8 mouse cellular contexts compared by ENCODE assay signal in genomic region chr7:141123517-141123856, GRCm38 (mm10). TPM values are rescaled to one million over a fixed set of nuclear protein-coding genes. Genes with fewer than 3 reads are reported as not detected.
DNase-seq lines count a peak whose midpoint lies in the region; ATAC-seq and TF ChIP-seq lines count a peak whose summit lies in the region.

No protein-coding gene starts in this region.

- no peak for DNase-seq in kidney, postnatal 36 days
- no peak for DNase-seq in cerebellum, adult 8-10 months
- DNase-seq in ovary, adult 18-20 months (ENCODE audit: low spot score), result no peak

- TF ChIP-seq POLR2A in bone marrow macrophage, adult 2 months (IDR thresholded peaks at IDR 0.05; ENCODE audit: borderline replicate concordance, low read depth, low read length), result 0 out of 2 replicates have a peak, but pooled peaks have one; percentile 3

- no peaks in the 10 kb centered on the region for H3K27me3 ChIP-seq in kidney, embryonic 14.5 days (ENCODE audit: control insufficient read depth, insufficient read depth, low read length)
- H3K27me3 ChIP-seq in hindbrain, embryonic 13.5 days, result no peaks in the 10 kb centered on the region
- no peaks in the 10 kb centered on the region for H3K27me3 ChIP-seq in midbrain, embryonic 13.5 days

- ATAC-seq in kidney, embryonic 14.5 days (ENCODE audit: low FRiP score, low TSS enrichment), result peak; percentile 53; the same call in 1 of the 2 replicates
- peak; percentile 44; the same call in 1 of the 2 replicates for ATAC-seq in hindbrain, embryonic 13.5 days (ENCODE audit: low FRiP score)
- no peak for ATAC-seq in midbrain, embryonic 13.5 days
- ATAC-seq in CD4-positive, CD25-positive, alpha-beta regulatory T cell, adult 4 months, result no peak

- 0 out of 2 replicates have a peak, but pooled peaks cover 3% of the 10 kb centered on the region for H3K4me1 ChIP-seq in kidney, embryonic 14.5 days (ENCODE audit: control insufficient read depth, insufficient read depth, low read length)
- peaks cover 19% of the 10 kb centered on the region for H3K4me1 ChIP-seq in bone marrow macrophage, adult 2 months (ENCODE audit: control insufficient read depth, insufficient read depth, low read length)
- 0 out of 2 replicates have a peak, but pooled peaks cover 5% of the 10 kb centered on the region for H3K4me1 ChIP-seq in hindbrain, embryonic 13.5 days (replicated peaks)
- no peaks in the 10 kb centered on the region for H3K4me1 ChIP-seq in midbrain, embryonic 13.5 days (replicated peaks)

- H3K36me3 ChIP-seq in kidney, embryonic 14.5 days (ENCODE audit: control insufficient read depth, insufficient read depth, low read length), result no peaks in the 10 kb centered on the region
- no peaks in the 10 kb centered on the region for H3K36me3 ChIP-seq in hindbrain, embryonic 13.5 days
- no peaks in the 10 kb centered on the region for H3K36me3 ChIP-seq in midbrain, embryonic 13.5 days

- H3K9me3 ChIP-seq in kidney, embryonic 14.5 days (ENCODE audit: control insufficient read depth, low read length), result no peaks in the 10 kb centered on the region
- H3K9me3 ChIP-seq in hindbrain, embryonic 13.5 days, result no peaks in the 10 kb centered on the region
- H3K9me3 ChIP-seq in midbrain, embryonic 13.5 days, result no peaks in the 10 kb centered on the region

- under 1% methylated on average over 15 of the region's 15 CpGs for WGBS in kidney, embryonic 14.5 days
- WGBS in hindbrain, embryonic 13.5 days, result 4% methylated on average over 15 of the region's 15 CpGs
- 5% methylated on average over 15 of the region's 15 CpGs for WGBS in midbrain, embryonic 13.5 days

- H3K27ac ChIP-seq in kidney, embryonic 14.5 days (ENCODE audit: low read depth, low read length), result peak overlapping the region; percentile 86
- peak overlapping the region; percentile 64 for H3K27ac ChIP-seq in bone marrow macrophage, adult 2 months (ENCODE audit: insufficient read depth, low read depth, low read length)
- H3K27ac ChIP-seq in hindbrain, embryonic 13.5 days, result peak overlapping the region; percentile 89
- peak overlapping the region; percentile 86 for H3K27ac ChIP-seq in midbrain, embryonic 13.5 days

- H3K4me3 ChIP-seq in kidney, embryonic 14.5 days (ENCODE audit: low read length), result peak overlapping the region; percentile 55
- peak overlapping the region; percentile 72 for H3K4me3 ChIP-seq in bone marrow macrophage, adult 2 months (ENCODE audit: insufficient read depth, low read length)
- H3K4me3 ChIP-seq in hindbrain, embryonic 13.5 days, result peak overlapping the region; percentile 60
- peak overlapping the region; percentile 61 for H3K4me3 ChIP-seq in midbrain, embryonic 13.5 days (replicated peaks)

- H3K9ac ChIP-seq in kidney, embryonic 14.5 days (ENCODE audit: low read depth, low read length), result peak overlapping the region; percentile 67
- peak overlapping the region; percentile 76 for H3K9ac ChIP-seq in hindbrain, embryonic 13.5 days
- peak overlapping the region; percentile 74 for H3K9ac ChIP-seq in midbrain, embryonic 13.5 days (replicated peaks)

- no peak for TF ChIP-seq CTCF in bone marrow macrophage, adult 2 months (IDR thresholded peaks at IDR 0.05; ENCODE audit: low read depth, low read length)

- peak overlapping the region; percentile 58 for H3K4me2 ChIP-seq in kidney, embryonic 14.5 days (replicated peaks; ENCODE audit: low read depth, low read length)
- peak overlapping the region; percentile 67 for H3K4me2 ChIP-seq in hindbrain, embryonic 13.5 days
- peak overlapping the region; percentile 69 for H3K4me2 ChIP-seq in midbrain, embryonic 13.5 days (replicated peaks)

RNA-seq across cellular contexts. Expression of gene Ptdss2, which starts 1.3 kb away (rescaled TPM):
- 58.4 and 63.1 TPM in 2 replicates for polyA plus RNA-seq in kidney, embryonic 14.5 days (2014; fragmentation: Nextera tagmentation; extraction: Ambion mirVana)
- 20.7 and 21.5 TPM in 2 replicates for polyA plus RNA-seq in bone marrow macrophage, adult 2 months (2012; ENCODE audit: insufficient read depth, insufficient read length, missing spikeins)
- polyA plus RNA-seq in hindbrain, embryonic 13.5 days (2015; fragmentation: Nextera tagmentation; extraction: Ambion mirVana), result 79.8 and 83.6 TPM in 2 replicates
- polyA plus RNA-seq in midbrain, embryonic 13.5 days (2015; fragmentation: Nextera tagmentation; extraction: Ambion mirVana), result 77.4 TPM in 2 replicates
- 10 to 100 TPM in 1 of 2 experiments, 1 to 10 TPM in 1; 6.7 to 10.1 TPM for polyA plus RNA-seq in CD4-positive, CD25-positive, alpha-beta regulatory T cell, adult 4 months (2017; shearing (Covaris generic))

RNA-seq across cellular contexts. Expression of gene Ano9, which starts 5.9 kb away (rescaled TPM):
- polyA plus RNA-seq in kidney, embryonic 14.5 days (2014; fragmentation: Nextera tagmentation; extraction: Ambion mirVana), result 3.0 and 4.4 TPM in 2 replicates
- not detected in 2 replicates for polyA plus RNA-seq in bone marrow macrophage, adult 2 months (2012; ENCODE audit: insufficient read depth, insufficient read length, missing spikeins)
- polyA plus RNA-seq in hindbrain, embryonic 13.5 days (2015; fragmentation: Nextera tagmentation; extraction: Ambion mirVana), result 0.09 TPM in 1 of 2 replicates, not detected in the other
- polyA plus RNA-seq in midbrain, embryonic 13.5 days (2015; fragmentation: Nextera tagmentation; extraction: Ambion mirVana), result 0.07 and 0.35 TPM in 2 replicates
- polyA plus RNA-seq in CD4-positive, CD25-positive, alpha-beta regulatory T cell, adult 4 months (2017; shearing (Covaris generic)), result not detected

RNA-seq across cellular contexts. Expression of gene Sigirr, which starts 23.1 kb away (rescaled TPM):
- 9.5 and 11.7 TPM in 2 replicates for polyA plus RNA-seq in kidney, embryonic 14.5 days (2014; fragmentation: Nextera tagmentation; extraction: Ambion mirVana)
- polyA plus RNA-seq in bone marrow macrophage, adult 2 months (2012; ENCODE audit: insufficient read depth, insufficient read length, missing spikeins), result 1.6 and 3.9 TPM in 2 replicates
- 1.7 and 2.9 TPM in 2 replicates for polyA plus RNA-seq in hindbrain, embryonic 13.5 days (2015; fragmentation: Nextera tagmentation; extraction: Ambion mirVana)
- 1.8 and 2.6 TPM in 2 replicates for polyA plus RNA-seq in midbrain, embryonic 13.5 days (2015; fragmentation: Nextera tagmentation; extraction: Ambion mirVana)
- polyA plus RNA-seq in CD4-positive, CD25-positive, alpha-beta regulatory T cell, adult 4 months (2017; shearing (Covaris generic)), result 100 to 1,000 TPM; 202 to 308 TPM

RNA-seq across cellular contexts. Expression of gene Pkp3, which starts 45.5 kb away (rescaled TPM):
- 4.0 and 4.3 TPM in 2 replicates for polyA plus RNA-seq in kidney, embryonic 14.5 days (2014; fragmentation: Nextera tagmentation; extraction: Ambion mirVana)
- not detected in 2 replicates for polyA plus RNA-seq in bone marrow macrophage, adult 2 months (2012; ENCODE audit: insufficient read depth, insufficient read length, missing spikeins)
- polyA plus RNA-seq in hindbrain, embryonic 13.5 days (2015; fragmentation: Nextera tagmentation; extraction: Ambion mirVana), result 0.27 and 0.32 TPM in 2 replicates
- 0.14 and 0.15 TPM in 2 replicates for polyA plus RNA-seq in midbrain, embryonic 13.5 days (2015; fragmentation: Nextera tagmentation; extraction: Ambion mirVana)
- polyA plus RNA-seq in CD4-positive, CD25-positive, alpha-beta regulatory T cell, adult 4 months (2017; shearing (Covaris generic)), result 100 to 1,000 TPM; 293 to 427 TPM

RNA-seq across cellular contexts. Expression of gene Rnh1, which starts 49.2 kb away (rescaled TPM):
- polyA plus RNA-seq in kidney, embryonic 14.5 days (2014; fragmentation: Nextera tagmentation; extraction: Ambion mirVana), result 116 and 122 TPM in 2 replicates
- 131 and 141 TPM in 2 replicates for polyA plus RNA-seq in bone marrow macrophage, adult 2 months (2012; ENCODE audit: insufficient read depth, insufficient read length, missing spikeins)
- polyA plus RNA-seq in hindbrain, embryonic 13.5 days (2015; fragmentation: Nextera tagmentation; extraction: Ambion mirVana), result 51.1 and 53.5 TPM in 2 replicates
- polyA plus RNA-seq in midbrain, embryonic 13.5 days (2015; fragmentation: Nextera tagmentation; extraction: Ambion mirVana), result 40.5 and 45.3 TPM in 2 replicates
- polyA plus RNA-seq in CD4-positive, CD25-positive, alpha-beta regulatory T cell, adult 4 months (2017; shearing (Covaris generic)), result 100 to 1,000 TPM; 121 to 188 TPM

Comparison
In these comparisons a context has a peak if more than half of its experiments do, and no peak if none do; other contexts are left out.
1. ATAC-seq: peak in kidney, embryonic 14.5 days (single experiment) and hindbrain, embryonic 13.5 days (single experiment); none in midbrain, embryonic 13.5 days (single experiment) and CD4-positive, CD25-positive, alpha-beta regulatory T cell, adult 4 months (single experiment).
2. RNA of gene Sigirr, which starts 23.1 kb away (polyA plus RNA-seq): 202 to 308 TPM in CD4-positive, CD25-positive, alpha-beta regulatory T cell, adult 4 months; 9.5 to 11.7 TPM in kidney, embryonic 14.5 days, 1.6 to 3.9 TPM in bone marrow macrophage, adult 2 months, 1.8 to 2.6 TPM in midbrain, embryonic 13.5 days and 1.7 to 2.9 TPM in hindbrain, embryonic 13.5 days; every median in the first group is over 10 times any median in the second.
3. Peak in every context shown above with its lines, with median percentiles within 50 percentile points of each other: H3K27ac ChIP-seq, H3K4me2 ChIP-seq, H3K4me3 ChIP-seq and H3K9ac ChIP-seq.